Mouse (Mus musculus) left cerebral cortex, adult 18-20 months (tissue): ENCODE results near the gene Slc22a28. TPM values are rescaled to one million over a fixed set of nuclear protein-coding genes. Genes with fewer than 3 reads are reported as not detected.
"Not testable (repeated sequence)": the region's sequence is repeated elsewhere in the genome, so short reads cannot be mapped to it uniquely, and the experiment has no call there.

Source experiments
- DNase-seq, 2 experiments: peaks; one replicate each; pipeline ENCODE4 v3.0.0; 2021 to 2022; ENCODE audit warnings: low spot score in 2 of 2, mixed read lengths in 1 of 2
- long read RNA-seq, 2 experiments: library from polyadenylated mRNA; stranded (forward); transcript quantifications; one replicate each; pipeline ENCODE4 v2.0.0; 2021
- total RNA-seq, 2 experiments: library from RNA; stranded (reverse); gene quantifications; 2 replicates each; pipeline ENCODE4 v1.2.3; 2021

The Slc22a28 gene
- total RNA-seq = not detected
- long read RNA-seq, experiment 1 = 0 reads
- long read RNA-seq, experiment 2 = 0 reads

DNA sequence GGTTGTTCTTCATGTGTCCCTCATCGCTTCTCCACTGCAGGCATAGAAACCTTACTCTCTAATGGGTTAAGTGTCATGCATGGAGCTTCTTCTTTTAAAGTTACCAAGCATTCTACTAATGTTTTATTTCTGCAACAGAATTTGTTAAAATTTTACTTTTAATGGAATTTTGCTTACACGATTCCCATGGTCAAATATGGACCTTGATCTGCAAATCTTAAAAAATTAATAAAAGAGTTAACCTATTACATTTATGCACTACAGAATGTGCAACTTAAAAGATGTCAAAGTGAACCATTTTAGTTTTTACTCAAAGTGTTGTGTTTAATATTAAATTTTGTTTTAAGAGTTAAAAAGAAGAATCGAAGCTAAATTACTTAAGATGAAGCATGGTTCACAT is at the start of gene Slc22a28:
TSS of gene Slc22a28 (minus strand) at position 102 of the 400 bp plus-strand sequence.
- DNase-seq = not testable (repeated sequence)

DNA sequence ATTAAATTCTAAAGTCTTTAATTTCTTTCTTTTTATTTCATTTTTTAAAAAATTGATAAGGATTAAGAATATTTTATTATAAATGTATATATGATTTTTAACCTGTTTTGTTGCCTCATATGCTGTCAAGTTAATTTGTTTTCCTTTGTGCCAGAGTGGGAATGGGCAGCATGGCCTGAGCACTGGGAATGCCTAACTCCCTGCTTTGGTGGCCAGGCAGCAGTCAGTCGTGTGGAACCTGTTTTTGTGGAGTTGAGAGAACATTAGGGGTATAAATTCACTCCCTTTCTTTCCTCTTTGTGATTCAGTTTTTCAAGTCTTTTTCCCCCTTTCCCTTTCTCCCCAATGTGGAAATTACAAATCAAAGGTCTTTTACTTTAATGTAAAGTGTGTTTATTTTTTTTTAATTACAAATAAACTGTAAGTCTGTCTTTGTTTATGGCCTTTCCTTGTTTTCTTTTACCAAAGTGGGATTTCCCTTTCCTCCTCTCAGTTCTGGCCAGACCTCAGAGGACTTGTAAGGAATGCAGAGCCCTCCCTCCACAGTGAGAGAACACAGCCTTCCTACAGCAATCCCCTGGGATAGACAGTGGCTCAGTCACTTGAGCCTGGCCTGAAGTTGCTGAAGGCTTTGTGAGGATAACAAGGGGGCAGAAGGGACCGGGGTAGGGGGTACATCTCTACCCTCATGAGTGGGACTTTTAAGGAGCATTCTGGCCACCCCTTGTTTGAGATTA is 17.2 kb upstream of the Slc22a28 start:
- no peak for DNase-seq

DNA sequence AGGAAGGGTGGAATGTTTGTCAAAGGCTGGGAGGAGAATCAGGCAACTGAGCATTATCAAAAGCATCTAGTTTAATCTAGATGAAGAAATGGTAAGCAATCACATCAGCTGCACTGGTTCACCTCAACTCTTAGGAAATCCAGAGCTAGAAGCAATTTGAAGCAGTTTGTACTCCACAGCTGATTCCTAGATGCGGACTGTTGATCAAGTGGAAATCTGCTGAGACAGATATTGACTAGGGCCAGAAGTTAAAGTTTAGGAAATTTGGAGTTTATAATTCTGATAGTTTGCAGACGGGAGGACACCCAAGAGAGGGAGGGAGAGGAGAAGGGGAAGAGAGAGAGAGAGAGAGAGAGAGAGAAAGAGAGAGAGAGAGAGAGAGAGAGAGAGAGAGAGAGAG is 10.9 kb upstream of the Slc22a28 start:
- DNase-seq = not testable (repeated sequence)

DNA sequence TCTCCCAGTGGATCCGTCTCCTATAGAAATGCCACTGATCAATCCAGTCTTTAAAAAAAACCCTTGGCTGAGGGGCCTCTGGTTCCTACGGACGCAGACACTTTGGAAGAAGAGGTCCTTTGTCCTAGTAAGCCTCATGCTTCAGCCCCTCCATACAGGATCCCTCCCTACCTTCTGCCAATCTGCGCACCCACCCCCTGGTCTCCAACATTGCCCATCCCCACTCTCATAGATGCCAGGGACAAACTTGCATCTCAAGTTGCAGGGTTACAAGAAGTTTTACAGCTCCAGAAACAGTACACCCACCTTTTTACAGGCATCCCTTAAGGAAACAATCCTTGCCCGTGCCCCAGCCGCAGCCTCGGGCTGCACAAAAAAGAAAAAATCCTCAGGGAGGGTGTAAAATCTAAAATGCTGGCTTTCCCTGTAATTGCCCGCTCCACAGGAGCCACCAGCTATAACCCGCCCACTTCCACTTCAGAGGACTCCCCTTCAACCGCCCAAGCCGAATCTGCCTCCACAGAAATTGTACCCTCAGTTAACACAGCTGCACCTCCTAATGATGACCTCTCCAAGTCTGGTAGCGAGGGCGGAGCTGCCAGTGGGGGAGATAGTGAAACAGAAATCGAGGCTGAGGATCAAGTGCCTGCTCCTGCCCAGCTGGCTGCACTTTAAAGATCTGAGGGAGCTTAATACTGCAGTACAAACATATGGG is 2.5 kb upstream of the Slc22a28 start:
- not testable (repeated sequence) for DNase-seq

DNA sequence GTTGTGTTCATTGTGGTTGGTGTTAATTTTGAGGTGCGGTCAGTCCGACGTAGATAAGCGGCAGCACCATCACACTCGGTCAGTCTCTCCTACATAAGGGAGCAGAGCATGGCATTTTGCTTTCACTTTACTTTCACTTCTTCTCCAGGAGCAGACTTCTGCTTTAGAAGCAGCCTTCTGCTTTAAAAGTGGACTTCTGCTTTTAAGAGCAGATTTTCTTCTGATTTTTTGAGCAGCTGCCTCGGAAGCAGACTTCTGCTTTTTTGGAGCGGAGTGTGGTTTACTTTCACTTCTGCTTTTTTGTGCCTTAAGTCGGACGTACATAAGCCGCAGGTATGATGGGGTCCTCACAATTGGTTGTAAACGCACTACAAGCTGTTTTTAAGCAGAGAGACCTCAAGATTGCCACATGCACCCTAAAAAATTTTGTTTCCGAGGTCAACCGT is 111.9 kb downstream of the Slc22a28 start:
- DNase-seq = no peak

DNA sequence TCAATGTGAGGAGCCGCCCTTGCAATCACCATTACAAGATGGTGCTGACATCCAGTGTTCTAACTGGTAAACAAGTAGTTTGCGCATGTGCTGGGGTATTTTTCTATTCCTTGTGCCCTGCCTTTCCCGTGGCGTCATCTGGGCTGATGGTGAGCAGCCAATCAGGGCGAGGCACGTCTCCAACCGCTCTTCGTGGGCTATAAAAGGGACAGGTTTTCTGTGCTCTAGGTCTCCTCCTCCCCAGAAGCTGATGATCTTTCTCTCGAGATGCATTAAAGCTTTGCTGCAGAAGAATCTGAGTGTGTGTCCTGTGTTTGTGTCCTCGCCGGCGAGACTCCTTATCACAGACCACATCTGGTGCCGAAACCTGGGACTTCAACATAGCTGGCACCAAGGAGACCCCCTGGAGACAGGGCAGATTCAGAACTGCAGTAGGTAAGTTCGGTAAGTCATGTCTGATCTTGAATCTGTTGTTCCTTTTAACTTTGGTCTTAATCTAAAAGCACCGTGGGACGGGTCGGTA is 112.4 kb downstream of the Slc22a28 start:
- not testable (repeated sequence) for DNase-seq

DNA sequence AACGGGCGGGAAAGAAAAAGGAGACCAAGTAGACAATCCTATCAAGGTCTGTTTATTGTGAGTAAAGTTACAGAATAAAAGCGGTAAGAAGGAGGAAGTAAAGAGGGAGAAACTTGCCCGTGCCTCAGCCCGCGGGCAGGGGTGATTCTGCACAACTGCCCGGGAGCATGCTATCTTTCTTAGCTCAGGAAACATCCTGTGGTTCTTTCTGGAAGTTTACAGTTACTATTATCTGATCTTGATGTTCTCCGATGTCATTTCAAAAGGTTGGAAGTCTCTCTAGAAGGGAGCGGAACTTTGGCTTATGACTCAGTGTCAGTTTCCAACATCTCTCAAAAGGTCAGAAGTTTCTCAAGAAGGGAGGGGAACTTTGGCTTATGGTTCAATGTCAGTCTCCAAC is 113.2 kb downstream of the Slc22a28 start:
- DNase-seq = not testable (repeated sequence)

Other genes starting within 250 kb of the Slc22a28 start
- gene Slc22a27, start 166.0 kb downstream of the Slc22a28 start, total RNA-seq = not detected
- under 1 TPM in 1 of 2 experiments, not detected in 1; 0.45 TPM for gene Slc22a29, start 86.9 kb upstream of the Slc22a28 start, total RNA-seq